Mouse (Mus musculus): Measurements from ENCODE around the gene Maml2.
"Not testable (repeated sequence)": the region's sequence is repeated elsewhere in the genome, so short reads cannot be mapped to it uniquely, and the experiment has no call there.

Gene Maml2

GRCm38 (mm10) chr9:13678026-13678425, 380.3 kb downstream of the Maml2 start:
- no peak for DNase-seq (ENCODE audit: low spot score)

GRCm38 (mm10) chr9:13679696-13680095, 381.9 kb downstream of the Maml2 start:
- DNase-seq (ENCODE audit: low spot score), result no peak

- DNase-seq (ENCODE audit: low spot score), result no peak
These were observed 383.4 kb downstream of the Maml2 start for GRCm38 (mm10) chr9:13681147-13681546.

- peak; percentile 65 for DNase-seq (ENCODE audit: low spot score)
These were observed 383.9 kb downstream of the Maml2 start for GRCm38 (mm10) chr9:13681581-13682038.

- DNase-seq (ENCODE audit: low spot score), result no peak
These were observed 386.7 kb downstream of the Maml2 start for GRCm38 (mm10) chr9:13684327-13684934.

GRCm38 (mm10) chr9:13686977-13687659, 389.4 kb downstream of the Maml2 start:
- DNase-seq (ENCODE audit: low spot score), result no peak

GRCm38 (mm10) chr9:13688997-13689396, 391.2 kb downstream of the Maml2 start:
- no peak for DNase-seq (ENCODE audit: low spot score)

- no peak for DNase-seq (ENCODE audit: low spot score)
These were observed 392.6 kb downstream of the Maml2 start for GRCm38 (mm10) chr9:13690321-13690720.

- DNase-seq (ENCODE audit: low spot score), result no peak
These were observed 396.0 kb downstream of the Maml2 start for GRCm38 (mm10) chr9:13693693-13694284.

- peak; percentile 16 for DNase-seq (ENCODE audit: low spot score)
These were observed 396.5 kb downstream of the Maml2 start for GRCm38 (mm10) chr9:13694293-13694692.

GRCm38 (mm10) chr9:13697041-13697811, 399.5 kb downstream of the Maml2 start:
- DNase-seq (ENCODE audit: low spot score), result no peak

GRCm38 (mm10) chr9:13697869-13698268, 400.1 kb downstream of the Maml2 start:
- DNase-seq (ENCODE audit: low spot score), result no peak

GRCm38 (mm10) chr9:13699061-13699780, 401.5 kb downstream of the Maml2 start:
- no peak for DNase-seq (ENCODE audit: low spot score)

- DNase-seq (ENCODE audit: low spot score), result no peak
These were observed 402.0 kb downstream of the Maml2 start for GRCm38 (mm10) chr9:13699781-13700116.

GRCm38 (mm10) chr9:13701773-13702172, 404.0 kb downstream of the Maml2 start:
- DNase-seq (ENCODE audit: low spot score), result no peak

- no peak for DNase-seq (ENCODE audit: low spot score)
These were observed 405.3 kb downstream of the Maml2 start for GRCm38 (mm10) chr9:13703100-13703499.

- no peak for DNase-seq (ENCODE audit: low spot score)
These were observed 407.2 kb downstream of the Maml2 start for GRCm38 (mm10) chr9:13704917-13705316.

- DNase-seq (ENCODE audit: low spot score), result no peak
These were observed 409.4 kb downstream of the Maml2 start for GRCm38 (mm10) chr9:13707066-13707555.

GRCm38 (mm10) chr9:13709436-13709835, 411.7 kb downstream of the Maml2 start:
- DNase-seq (ENCODE audit: low spot score), result no peak

- not testable (repeated sequence) for DNase-seq (ENCODE audit: low spot score)
These were observed 418.1 kb downstream of the Maml2 start for GRCm38 (mm10) chr9:13715891-13716290.

GRCm38 (mm10) chr9:13716316-13717099, 418.8 kb downstream of the Maml2 start:
- peak; percentile 84 for DNase-seq (ENCODE audit: low spot score)
